Mouse (Mus musculus) ES-E14 (cell line): ENCODE data around the gene Rreb1. TPM values are rescaled to one million over a fixed set of nuclear protein-coding genes. Genes with fewer than 3 reads are reported as not detected.

Experiments
- DNase-seq: peaks from one replicate; pipeline ENCODE4 v3.0.0-alpha.2; 2013; ENCODE audit warnings: low read depth, low spot score
- H3K27ac ChIP-seq: 2 replicates; pipeline ENCODE4 v1.5.1; 2012; ENCODE audit warnings: low read depth, mild to moderate bottlenecking, low read length, moderate library complexity, mixed read lengths; ENCODE audit not compliant: poor library complexity, insufficient read depth, severe bottlenecking
- H3K36me3 ChIP-seq: 2 replicates; pipeline ENCODE4 v1.6.1; 2012; ENCODE audit warnings: mild to moderate bottlenecking, low read length, moderate library complexity, mixed read lengths; ENCODE audit not compliant: control insufficient read depth, poor library complexity, insufficient read depth, severe bottlenecking
- H3K4me1 ChIP-seq, 2 experiments: fragments of 150-350 bp in 1 of 2; sonication (generic) in 1 of 2; 2 replicates each; pipeline ENCODE4 v1.6.1; 2012; ENCODE audit warnings: low read length in 2 of 2, mild to moderate bottlenecking in 1 of 2, mixed read lengths in 1 of 2; ENCODE audit not compliant: control insufficient read depth in 2 of 2, insufficient read depth in 2 of 2, poor library complexity in 1 of 2
- H3K4me3 ChIP-seq, 2 experiments: fragments of 150-350 bp in 1 of 2; sonication (generic) in 1 of 2; 2 replicates each; pipeline ENCODE4 v1.5.1; 2012; ENCODE audit warnings: low read length in 2 of 2, low read depth in 1 of 2, mild to moderate bottlenecking in 1 of 2, mixed read lengths in 1 of 2; ENCODE audit not compliant: insufficient read depth in 1 of 2, poor library complexity in 1 of 2, severe bottlenecking in 1 of 2
- H3K9ac ChIP-seq: 2 replicates; pipeline ENCODE4 v1.6.1; 2012; ENCODE audit warnings: low read depth, mild to moderate bottlenecking, low read length, mixed read lengths; ENCODE audit not compliant: poor library complexity, insufficient read depth, severe bottlenecking
- H3K9me3 ChIP-seq: fragments of 150-350 bp; sonication (generic); 2 replicates; pipeline ENCODE4 v1.6.1; 2012; ENCODE audit warnings: low read depth, mild to moderate bottlenecking, low read length; ENCODE audit not compliant: control insufficient read depth, insufficient read depth
- CHD2 ChIP-seq: IDR thresholded peaks from 2 replicates; pipeline ENCODE4 v1.6.1; 2014; ENCODE audit warnings: mild to moderate bottlenecking, low read depth, low read length, inconsistent platforms
- HCFC1 ChIP-seq: IDR thresholded peaks from 2 replicates; pipeline ENCODE4 v1.6.1; 2012; ENCODE audit warnings: low read length, inconsistent platforms, borderline replicate concordance; ENCODE audit not compliant: insufficient read depth
- MAFK ChIP-seq: IDR thresholded peaks from 2 replicates; pipeline ENCODE4 v1.6.1; 2014; ENCODE audit warnings: mild to moderate bottlenecking, low read depth, low read length, inconsistent platforms; ENCODE audit not compliant: insufficient read depth
- ZC3H11A ChIP-seq: IDR thresholded peaks from 2 replicates; pipeline ENCODE4 v1.6.1; 2012; ENCODE audit warnings: low read depth, mild to moderate bottlenecking, inconsistent platforms, low read length, borderline replicate concordance
- ZNF384 ChIP-seq: IDR thresholded peaks from 2 replicates; pipeline ENCODE4 v1.6.1; 2012; ENCODE audit warnings: low read depth, low read length, inconsistent platforms
- in situ Hi-C, 2 experiments: fragments of 600-800 bp; cut with MboI; formaldehyde crosslinking; loops; one replicate each; pipeline ENCODE4 v1.15.1; 2025; ENCODE audit warnings: low sequenced_read_pairs in 2 of 2, inconsistent platforms in 1 of 2; ENCODE audit not compliant: unreplicated experiment in 2 of 2
- total RNA-seq: library from RNA; depleted of rRNA; stranded (reverse); fragments of 300-350 nt; gene quantifications from 2 replicates; pipeline ENCODE4 v1.2.3, GENCODE M21; 2012

The Rreb1 gene
- total RNA-seq, 1 experiment: 14.7 TPM

DNA sequence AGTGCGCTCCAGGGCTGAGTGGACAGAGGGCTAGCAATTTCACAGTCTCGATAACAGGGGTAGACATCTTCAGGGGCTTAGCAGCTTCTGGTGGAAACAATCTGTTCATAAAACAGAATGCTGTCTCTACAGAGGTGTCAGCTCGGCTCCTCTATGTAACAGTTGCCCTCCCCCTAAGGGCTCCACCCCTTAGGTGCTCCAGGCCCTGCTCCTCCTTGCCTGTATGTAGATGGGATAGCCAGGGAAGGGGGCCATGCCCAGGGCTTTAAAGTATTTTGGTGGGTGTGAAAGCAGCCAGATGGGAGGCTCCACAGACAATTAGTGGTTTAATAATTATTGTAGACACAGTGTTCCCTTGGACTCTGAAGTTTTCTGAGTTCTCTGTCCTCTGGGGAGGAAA, 67.0 kb downstream of the Rreb1 start:
- Histone ChIP-seq H3K9ac (no peak overlapping the region; the same call in 1 of the 2 replicates), H3K4me1 (peaks cover 3 to 30% of the 10 kb centered on the region in 2 experiments), H3K36me3 (no peaks in the 10 kb centered on the region), H3K4me3 (no peak overlapping the region), H3K9me3 (no peaks in the 10 kb centered on the region), H3K27ac (no peak overlapping the region)
- in situ Hi-C loops: no loop called here
- DNase-seq: no peak
- TF ChIP-seq MAFK: no peak
- no peak for TF ChIP-seq ZNF384
- TF ChIP-seq HCFC1: no peak
- no peak for TF ChIP-seq CHD2

GRCm38 (mm10) chr13:37845641-37846040, 67.4 kb downstream of the Rreb1 start:
- in situ Hi-C loops: no loop called here
- Histone ChIP-seq H3K27ac (no peak overlapping the region), H3K4me1 (peaks cover 3 to 30% of the 10 kb centered on the region in 2 experiments), H3K9me3 (no peaks in the 10 kb centered on the region), H3K4me3 (no peak overlapping the region), H3K9ac (no peak overlapping the region), H3K36me3 (no peaks in the 10 kb centered on the region)
- DNase-seq: no peak
- TF ChIP-seq HCFC1 (no peak), ZC3H11A (no peak), CHD2 (no peak), MAFK (no peak)

GRCm38 (mm10) chr13:37846507-37846906, 68.3 kb downstream of the Rreb1 start:
- TF ChIP-seq CHD2 (no peak), MAFK (no peak), ZNF384 (no peak), ZC3H11A (no peak), HCFC1 (no peak)
- no peak overlapping the region for H3K4me3 ChIP-seq
- H3K9me3 ChIP-seq: no peaks in the 10 kb centered on the region
- H3K36me3 ChIP-seq: no peaks in the 10 kb centered on the region
- H3K27ac ChIP-seq: no peak overlapping the region
- no peak overlapping the region for H3K9ac ChIP-seq
- in situ Hi-C loops: no loop called here
- DNase-seq: no peak
- H3K4me1 ChIP-seq: peaks cover 3 to 30% of the 10 kb centered on the region in 2 experiments

- H3K27ac ChIP-seq: no peak overlapping the region
These were observed 68.9 kb downstream of the Rreb1 start for GRCm38 (mm10) chr13:37846962-37847570.

More at GRCm38 (mm10) chr13:37846962-37847570, 68.9 kb downstream of the Rreb1 start:
- TF ChIP-seq ZNF384 (no peak), CHD2 (no peak), MAFK (peak; percentile 62; the same call in 1 of the 2 replicates), ZC3H11A (no peak), HCFC1 (no peak)
- in situ Hi-C loops: no loop called here
- peak overlapping the region; percentile 43; the same call in 1 of the 2 replicates for H3K9ac ChIP-seq
- H3K36me3 ChIP-seq: no peaks in the 10 kb centered on the region
- peak overlapping the region in 1 of 2 experiments; percentile 6; a peak in 1 of 4 replicates for H3K4me3 ChIP-seq
- H3K4me1 ChIP-seq: peaks cover 3 to 33% of the 10 kb centered on the region in 2 experiments
- no peak for DNase-seq
- no peaks in the 10 kb centered on the region for H3K9me3 ChIP-seq
